Mouse (Mus musculus) forebrain, embryonic 16.5 days (tissue): ENCODE measurements around the gene Sv2c. TPM values are rescaled to one million over a fixed set of nuclear protein-coding genes. Genes with fewer than 3 reads are reported as not detected.

Source experiments
- ATAC-seq: fragments of 200-750 bp; cut with Nextera tagmentation; 2 replicates; pipeline ENCODE4 v1.8.0; 2017; ENCODE audit warnings: mild to moderate bottlenecking, moderate library complexity
- H3K27ac ChIP-seq: fragments of 300-500 bp; sonication (generic); 2 replicates; pipeline ENCODE4 v1.5.1; 2014; ENCODE audit warnings: low read length, control low read depth
- H3K27me3 ChIP-seq: fragments of 300-500 bp; sonication (generic); replicated peaks from 2 replicates; pipeline ENCODE4 v1.6.1; 2014; ENCODE audit warnings: low read length; ENCODE audit not compliant: control insufficient read depth, insufficient read depth
- H3K36me3 ChIP-seq: fragments of 300-500 bp; sonication (generic); 2 replicates; pipeline ENCODE4 v1.6.1; 2014; ENCODE audit not compliant: control insufficient read depth, insufficient read depth
- H3K4me1 ChIP-seq: fragments of 300-500 bp; sonication (generic); replicated peaks from 2 replicates; pipeline ENCODE4 v1.6.1; 2014; ENCODE audit warnings: low read length; ENCODE audit not compliant: control insufficient read depth, insufficient read depth
- H3K4me2 ChIP-seq: fragments of 300-500 bp; sonication (generic); 2 replicates; pipeline ENCODE4 v1.6.1; 2014; ENCODE audit warnings: mild to moderate bottlenecking, low read length, control low read depth
- H3K4me3 ChIP-seq: fragments of 300-500 bp; sonication (generic); replicated peaks from 2 replicates; pipeline ENCODE4 v1.5.1; 2014; ENCODE audit warnings: mild to moderate bottlenecking, low read length, control low read depth
- H3K9ac ChIP-seq: fragments of 300-500 bp; sonication (generic); replicated peaks from 2 replicates; pipeline ENCODE4 v1.6.1; 2014; ENCODE audit warnings: low read depth, low read length, control low read depth
- H3K9me3 ChIP-seq: fragments of 300-500 bp; sonication (generic); 2 replicates; pipeline ENCODE4 v1.6.1; 2016; ENCODE audit warnings: low read length; ENCODE audit not compliant: control insufficient read depth
- WGBS: fragments of 180-500 bp; shearing (Covaris S2); extraction: QIAGEN DNeasy Blood & Tissue Kit; methylation state at CpG from one replicate; pipeline ENCODE4 v1.1.7; 2014; 5-methylcytosine and 5-hydroxymethylcytosine counted together
- polyA plus RNA-seq: library from polyadenylated mRNA; unstranded; fragments of >200 nt; fragmentation: Nextera tagmentation; extraction: Ambion mirVana; gene quantifications from 2 replicates; pipeline ENCODE4 v1.2.1, GENCODE M21; 2015

The Sv2c gene
- polyA plus RNA-seq, 1 experiment from 2014 or later = 4.8 TPM

- no peak for ATAC-seq
Measured at GRCm38 (mm10) chr13:96131911-96132310, 466 bp downstream of the Sv2c start.

GRCm38 (mm10) chr13:96131050-96131449 is 1.3 kb downstream of the Sv2c start:
- ATAC-seq = peak; percentile 86
- H3K9ac ChIP-seq = peak overlapping the region; percentile 57
- no peaks in the 10 kb centered on the region for H3K36me3 ChIP-seq
- under 1% methylated on average over 23 of the region's 30 CpGs for WGBS
- H3K4me2 ChIP-seq = peak overlapping the region; percentile 68
- peaks cover 24% of the 10 kb centered on the region for H3K27me3 ChIP-seq
- H3K4me1 ChIP-seq = peaks cover 23% of the 10 kb centered on the region
- no peaks in the 10 kb centered on the region for H3K9me3 ChIP-seq
- no peak overlapping the region for H3K27ac ChIP-seq
- H3K4me3 ChIP-seq = peak overlapping the region; percentile 59

More at GRCm38 (mm10) chr13:96131911-96132310, 466 bp downstream of the Sv2c start:
- Histone ChIP-seq H3K36me3 (no peaks in the 10 kb centered on the region), H3K27ac (peak overlapping the region; percentile 28; the same call in 1 of the 2 replicates), H3K4me1 (peaks cover 23% of the 10 kb centered on the region), H3K27me3 (peaks cover 24% of the 10 kb centered on the region), H3K4me2 (peak overlapping the region; percentile 68), H3K9me3 (no peaks in the 10 kb centered on the region), H3K9ac (peak overlapping the region; percentile 47), H3K4me3 (peak overlapping the region; percentile 59)
- 2% methylated on average over 19 of the region's 19 CpGs for WGBS

- Histone ChIP-seq H3K36me3 (no peaks in the 10 kb centered on the region), H3K9ac (no peak overlapping the region), H3K9me3 (no peaks in the 10 kb centered on the region), H3K27ac (no peak overlapping the region), H3K4me1 (peaks cover 23% of the 10 kb centered on the region), H3K4me2 (no peak overlapping the region), H3K4me3 (no peak overlapping the region), H3K27me3 (peaks cover 24% of the 10 kb centered on the region)
- ATAC-seq = no peak
- WGBS = 84% methylated on average over 3 of the region's 3 CpGs
Measured at GRCm38 (mm10) chr13:96129081-96129480, 3.3 kb downstream of the Sv2c start.

GRCm38 (mm10) chr13:96126669-96127068 is 5.7 kb downstream of the Sv2c start:
- H3K36me3 ChIP-seq = no peaks in the 10 kb centered on the region
- peaks cover 20% of the 10 kb centered on the region for H3K27me3 ChIP-seq
- peaks cover 12% of the 10 kb centered on the region; the same call in 1 of the 2 replicates for H3K4me1 ChIP-seq
- no peak for ATAC-seq
- H3K27ac ChIP-seq = no peak overlapping the region
- 85% methylated on average over 6 of the region's 6 CpGs for WGBS
- no peak overlapping the region for H3K4me2 ChIP-seq
- H3K9ac ChIP-seq = no peak overlapping the region
- H3K4me3 ChIP-seq = no peak overlapping the region
- H3K9me3 ChIP-seq = no peaks in the 10 kb centered on the region

GRCm38 (mm10) chr13:96125011-96125410 is 7.4 kb downstream of the Sv2c start:
- 66% methylated on average over 5 of the region's 5 CpGs for WGBS
- H3K4me3 ChIP-seq = no peak overlapping the region
- H3K9me3 ChIP-seq = no peaks in the 10 kb centered on the region
- H3K27ac ChIP-seq = no peak overlapping the region
- H3K4me2 ChIP-seq = no peak overlapping the region
- H3K27me3 ChIP-seq = peaks cover 11% of the 10 kb centered on the region
- H3K9ac ChIP-seq = no peak overlapping the region
- H3K36me3 ChIP-seq = no peaks in the 10 kb centered on the region
- ATAC-seq = no peak
- no peaks in the 10 kb centered on the region for H3K4me1 ChIP-seq

GRCm38 (mm10) chr13:96112711-96113110 is 19.7 kb downstream of the Sv2c start:
- Histone ChIP-seq H3K9ac (no peak overlapping the region), H3K4me1 (no peaks in the 10 kb centered on the region), H3K4me2 (no peak overlapping the region), H3K4me3 (no peak overlapping the region), H3K9me3 (no peaks in the 10 kb centered on the region), H3K27ac (no peak overlapping the region), H3K27me3 (no peaks in the 10 kb centered on the region), H3K36me3 (no peaks in the 10 kb centered on the region)
- 76% methylated on average over 2 of the region's 2 CpGs for WGBS
- no peak for ATAC-seq

GRCm38 (mm10) chr13:96110767-96111166 is 21.6 kb downstream of the Sv2c start:
- Histone ChIP-seq H3K4me3 (no peak overlapping the region), H3K4me2 (no peak overlapping the region), H3K27ac (no peak overlapping the region), H3K4me1 (no peaks in the 10 kb centered on the region), H3K9me3 (no peaks in the 10 kb centered on the region), H3K27me3 (no peaks in the 10 kb centered on the region), H3K36me3 (no peaks in the 10 kb centered on the region), H3K9ac (no peak overlapping the region)
- ATAC-seq = no peak
- 21% methylated on average over 3 of the region's 3 CpGs for WGBS

GRCm38 (mm10) chr13:96106367-96106766 is 26.0 kb downstream of the Sv2c start:
- Histone ChIP-seq H3K27me3 (no peaks in the 10 kb centered on the region), H3K4me1 (no peaks in the 10 kb centered on the region), H3K4me3 (no peak overlapping the region), H3K4me2 (no peak overlapping the region), H3K9ac (no peak overlapping the region), H3K9me3 (no peaks in the 10 kb centered on the region), H3K27ac (no peak overlapping the region), H3K36me3 (no peaks in the 10 kb centered on the region)
- WGBS = 94% methylated on average over 4 of the region's 4 CpGs
- no peak for ATAC-seq

- Histone ChIP-seq H3K4me1 (no peaks in the 10 kb centered on the region), H3K9ac (no peak overlapping the region), H3K4me3 (no peak overlapping the region), H3K9me3 (no peaks in the 10 kb centered on the region), H3K27me3 (no peaks in the 10 kb centered on the region), H3K4me2 (no peak overlapping the region), H3K27ac (no peak overlapping the region), H3K36me3 (no peaks in the 10 kb centered on the region)
- ATAC-seq = no peak
- 76% methylated on average over 4 of the region's 4 CpGs for WGBS
Measured at GRCm38 (mm10) chr13:96090929-96091328, 41.4 kb downstream of the Sv2c start.
